Mouse (Mus musculus) heart, adult 8-10 months (tissue): ENCODE measurements around the gene Gm20518. TPM values are rescaled to one million over a fixed set of nuclear protein-coding genes. Genes with fewer than 3 reads are reported as not detected.

Source experiments
- DNase-seq: peaks from one replicate; pipeline ENCODE4 v3.0.0; 2022; ENCODE audit warnings: low spot score
- total RNA-seq, 4 experiments: library from RNA; stranded (reverse); gene quantifications; 2 replicates each; pipeline ENCODE4 v1.2.4; 2022

Gene Gm20518
- total RNA-seq, 4 experiments from 2014 or later, result 0.13 to 0.65 (median 0.28) TPM

GRCm38 (mm10) chr16:17896091-17896490 lies 4.6 kb upstream of the Gm20518 start:
- DNase-seq, result no peak

DNA sequence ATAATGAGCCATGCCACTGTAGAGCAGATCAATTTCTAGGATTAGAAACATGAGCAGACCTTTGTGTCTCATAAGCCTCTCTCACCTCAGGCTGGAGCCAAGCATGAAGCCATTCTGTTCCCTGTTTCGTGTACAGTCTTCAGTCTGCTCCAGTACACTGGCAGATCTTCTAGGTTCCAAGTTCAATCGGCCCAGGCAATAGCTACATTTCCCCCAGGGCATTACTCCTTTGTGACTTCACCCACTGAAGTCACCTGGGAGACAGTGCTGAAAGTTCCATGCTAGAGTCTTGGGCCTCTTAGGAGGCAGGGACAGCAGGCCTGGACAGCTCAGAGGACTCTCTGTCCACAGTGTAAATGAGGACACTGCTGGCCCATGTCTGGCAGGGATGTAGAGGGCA lies 2.5 kb upstream of the Gm20518 start, which contains the start of gene Tssk1:
Gene Tssk1 (plus strand): TSS at position 301 of the 400 bp plus-strand sequence.
- DNase-seq, result no peak

DNA sequence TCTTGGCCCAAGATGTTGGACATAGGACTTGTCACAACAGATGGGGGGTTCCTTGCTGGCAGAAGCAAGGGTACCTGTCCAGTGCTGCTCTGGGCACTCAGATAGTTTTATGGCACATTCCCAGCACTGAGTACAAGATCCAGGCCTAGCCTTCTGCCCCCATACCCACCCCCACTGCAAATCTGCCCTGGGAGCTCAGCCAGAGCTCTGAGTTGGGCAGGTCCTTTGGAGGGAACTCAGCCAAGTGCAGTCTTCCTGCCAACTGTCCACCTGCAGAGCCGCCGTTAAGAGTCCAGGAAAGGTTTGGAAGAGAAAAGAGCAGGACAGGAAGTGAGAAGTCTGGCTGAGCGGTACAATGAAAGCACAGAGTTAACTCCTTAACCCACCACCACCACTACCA lies 1.1 kb upstream of the Gm20518 start:
- DNase-seq, result peak; percentile 35

DNA sequence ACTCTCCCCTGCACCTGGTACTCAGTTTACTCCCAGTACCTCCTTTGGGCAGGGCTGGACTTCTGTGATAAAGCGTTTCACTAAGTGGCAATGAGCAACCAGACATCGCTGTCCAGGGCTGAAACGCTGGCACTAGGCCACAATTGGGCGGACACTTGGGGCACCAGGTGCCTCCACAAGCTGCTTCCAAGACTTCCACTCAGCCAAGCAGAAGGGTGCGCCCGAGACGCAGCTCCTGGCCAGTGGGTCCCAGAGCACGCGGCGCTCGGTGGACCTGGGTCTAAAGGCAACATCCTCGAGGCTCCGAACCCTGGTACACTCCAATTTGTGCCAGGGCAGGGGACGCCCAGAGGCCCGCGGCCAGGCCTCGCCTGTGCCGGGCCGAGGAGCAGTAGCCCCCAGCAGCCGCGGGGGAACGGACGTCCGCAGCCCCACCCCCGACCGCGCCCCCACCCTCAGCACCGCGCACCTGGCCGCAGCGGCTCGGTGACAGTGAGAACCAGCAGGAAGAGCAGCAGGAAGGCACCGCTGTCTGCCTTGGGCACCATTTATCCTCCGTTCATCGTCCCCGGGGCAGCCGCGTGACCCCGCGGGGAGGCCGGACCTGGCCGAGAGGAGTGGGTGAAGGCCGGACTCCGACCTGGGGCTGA lies 429 bp downstream of the Gm20518 start:
- DNase-seq, result peak; percentile 36

DNA sequence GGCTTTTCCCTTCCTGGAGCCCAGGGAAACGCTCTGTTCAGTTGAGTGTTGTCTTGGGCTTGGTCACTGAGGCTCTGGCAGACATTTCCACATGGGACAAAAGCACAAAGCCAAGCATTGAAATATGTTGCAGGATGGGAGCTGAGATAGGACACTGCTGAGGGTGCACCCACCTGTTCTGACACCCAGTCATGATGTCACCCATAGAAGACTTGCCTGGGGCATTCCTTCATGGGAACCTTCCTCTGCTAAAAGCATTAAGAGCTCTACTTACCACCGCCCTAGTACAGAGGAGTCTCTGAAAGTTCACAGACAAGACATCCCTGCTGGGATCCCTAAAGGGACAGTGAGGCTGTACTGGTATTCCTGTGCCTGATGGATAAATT lies 1.1 kb downstream of the Gm20518 start:
- no peak for DNase-seq

GRCm38 (mm10) chr16:17889689-17890341 lies 1.7 kb downstream of the Gm20518 start:
- DNase-seq, result no peak

GRCm38 (mm10) chr16:17884116-17884515 lies 7.4 kb downstream of the Gm20518 start:
- no peak for DNase-seq

DNA sequence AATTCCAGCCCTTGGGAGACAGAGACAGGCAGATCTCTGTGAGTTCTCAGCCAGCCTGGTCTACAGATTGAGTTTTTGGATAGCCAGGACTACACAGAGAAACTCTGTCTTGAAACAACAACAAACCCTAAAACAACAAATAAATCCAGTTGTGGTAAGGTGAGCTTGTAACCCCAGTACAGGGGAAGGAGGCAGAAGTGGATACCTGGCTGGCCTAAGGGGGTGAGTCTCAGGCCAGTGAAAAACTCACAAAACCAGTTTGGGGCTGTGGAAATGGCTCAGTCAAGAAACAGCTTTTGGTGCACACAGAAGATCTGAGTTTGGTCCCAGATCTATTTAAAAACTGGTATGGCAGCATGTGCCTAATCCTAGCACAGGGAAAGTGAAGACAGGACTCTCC lies 9.3 kb downstream of the Gm20518 start:
- DNase-seq, result no peak

DNA sequence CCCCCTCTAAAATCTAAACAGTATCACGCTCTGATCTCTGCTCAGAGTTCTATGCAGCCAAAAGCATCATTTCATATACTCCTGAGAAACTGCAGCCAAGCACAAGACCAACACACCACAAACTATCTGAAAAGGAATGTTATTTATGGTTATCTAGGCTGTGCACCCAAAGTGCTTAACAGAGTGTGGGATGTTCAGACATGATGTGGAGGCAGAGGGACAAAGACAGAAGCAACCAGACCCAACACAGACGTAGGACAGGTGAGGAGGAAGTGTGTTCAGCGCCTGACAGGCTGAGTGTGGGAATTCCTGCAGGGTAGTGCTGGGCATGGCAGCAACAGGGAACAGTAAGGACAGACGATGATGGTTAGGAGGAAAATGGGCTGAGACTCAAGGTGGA lies 11.9 kb downstream of the Gm20518 start:
- DNase-seq, result no peak

DNA sequence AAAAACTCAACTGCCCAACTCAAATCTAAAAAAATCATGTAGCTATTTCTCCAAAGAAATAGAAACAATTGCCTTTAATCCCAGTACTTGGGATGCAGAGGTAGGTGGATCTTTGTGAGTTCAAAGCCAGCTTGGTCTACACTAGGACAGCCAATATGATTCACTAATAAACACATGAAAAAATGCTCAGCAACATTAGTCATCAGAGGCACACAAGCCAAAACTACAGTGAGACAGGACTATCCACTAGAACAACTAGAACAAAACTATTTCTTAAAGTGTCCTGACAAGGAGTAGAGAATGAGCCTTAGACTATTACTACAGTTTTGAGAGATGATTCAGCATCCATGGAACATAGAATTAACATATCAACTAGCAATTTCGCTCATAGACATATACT lies 15.4 kb downstream of the Gm20518 start:
- DNase-seq, result no peak

GRCm38 (mm10) chr16:17875174-17875573 lies 16.3 kb downstream of the Gm20518 start:
- no peak for DNase-seq

DNA sequence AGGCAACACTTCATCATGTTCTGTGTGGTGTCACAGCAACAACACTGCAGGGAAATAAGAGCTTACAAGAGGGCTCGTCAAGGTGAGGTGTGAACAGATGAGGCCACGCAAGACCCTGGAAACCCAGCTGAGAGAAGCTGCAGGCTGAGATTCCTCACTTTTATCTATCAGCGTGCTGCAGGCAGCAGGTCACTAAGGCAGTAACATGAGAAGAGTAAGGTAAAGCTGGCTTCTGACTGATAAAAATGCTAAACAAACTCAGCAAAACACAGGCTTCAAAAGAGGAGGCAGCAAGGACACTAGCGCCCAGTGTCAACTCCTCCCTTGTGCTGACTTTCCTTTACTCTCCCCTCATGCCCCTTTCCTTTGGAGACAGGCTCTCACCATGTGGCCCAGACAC lies 18.5 kb downstream of the Gm20518 start:
- no peak for DNase-seq

- no peak for DNase-seq
Observed at GRCm38 (mm10) chr16:17871248-17871647, 20.2 kb downstream of the Gm20518 start.

DNA sequence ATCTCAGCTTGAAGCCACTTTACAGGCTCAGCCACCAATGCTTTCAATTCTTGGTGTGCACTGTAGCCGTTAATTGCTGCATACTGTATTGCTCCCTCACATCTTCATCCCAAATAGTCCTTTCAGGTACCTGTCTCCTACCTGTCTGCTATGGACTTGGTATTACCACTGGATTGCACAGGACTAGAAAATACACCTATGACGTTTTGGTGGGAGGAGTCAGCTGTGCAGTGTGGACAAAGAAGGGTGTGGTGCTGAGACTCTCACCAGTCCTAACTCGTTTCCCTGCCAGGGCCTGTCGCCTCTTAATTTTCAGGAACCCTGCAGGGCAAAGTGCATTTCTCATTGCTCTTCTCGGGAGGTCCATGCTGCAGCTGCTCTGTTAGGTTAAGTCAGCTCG lies 25.7 kb downstream of the Gm20518 start:
- DNase-seq, result no peak

DNA sequence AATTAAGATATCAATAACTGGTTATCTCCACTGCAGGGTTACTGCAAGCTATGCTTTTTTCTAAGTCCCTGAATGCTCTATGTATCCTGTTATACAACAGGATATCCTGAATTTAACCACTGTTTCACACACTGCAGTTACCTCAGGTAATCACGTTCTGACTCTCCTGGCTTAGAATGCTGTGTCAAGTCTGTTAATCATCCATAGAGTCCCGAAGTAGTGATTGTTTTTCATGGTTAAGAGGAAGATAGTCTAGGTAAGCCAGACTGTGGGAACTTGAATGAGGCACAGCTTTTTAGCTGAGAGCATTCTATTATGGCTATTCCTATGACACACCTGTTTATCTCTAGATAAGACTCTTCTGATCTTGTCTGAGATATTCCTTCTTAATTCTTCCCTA lies 26.2 kb downstream of the Gm20518 start:
- no peak for DNase-seq

DNA sequence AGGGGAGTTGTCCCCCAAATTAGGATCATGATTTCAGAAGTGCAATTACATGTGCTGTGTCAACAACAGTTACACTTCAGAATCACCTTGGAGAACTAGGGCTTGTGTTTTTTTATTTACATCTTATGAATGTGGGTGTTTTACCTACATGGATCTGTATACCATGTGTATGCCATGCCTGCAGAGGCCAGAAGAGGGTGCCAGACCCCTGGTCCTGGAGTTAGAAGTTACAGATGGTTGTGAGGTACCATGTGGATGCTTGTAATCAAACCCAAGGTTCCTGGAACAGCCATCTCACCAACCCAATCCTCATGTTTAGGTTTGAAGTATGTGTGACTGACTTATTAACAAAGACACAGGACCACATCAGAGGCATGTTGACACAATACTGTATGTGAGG lies 32.9 kb downstream of the Gm20518 start:
- DNase-seq, result no peak

- no peak for DNase-seq
Observed at GRCm38 (mm10) chr16:17857157-17857556, 34.3 kb downstream of the Gm20518 start.

- no peak for DNase-seq
Observed at GRCm38 (mm10) chr16:17853263-17853662, 38.2 kb downstream of the Gm20518 start.

DNA sequence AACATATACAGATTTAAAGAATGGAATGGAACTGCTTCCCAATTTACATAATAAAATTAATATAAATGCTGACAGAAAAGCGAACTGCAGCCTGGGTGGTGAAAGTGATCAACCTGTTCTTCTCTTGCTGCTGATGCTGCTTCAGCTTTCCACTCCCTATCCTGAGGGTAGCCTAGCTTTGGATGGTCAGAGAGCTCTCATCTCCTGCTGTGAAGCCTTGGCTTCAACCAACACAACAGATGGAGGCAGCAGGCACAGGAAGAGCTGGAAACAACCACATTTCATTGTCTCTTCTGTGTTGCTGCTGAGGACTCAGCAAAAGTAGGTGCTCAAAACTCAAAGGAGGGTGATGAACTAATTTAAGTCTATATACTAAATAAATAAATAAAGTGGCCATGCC lies 39.6 kb downstream of the Gm20518 start:
- DNase-seq, result no peak

GRCm38 (mm10) chr16:17851331-17851730 lies 40.1 kb downstream of the Gm20518 start:
- DNase-seq, result no peak

DNA sequence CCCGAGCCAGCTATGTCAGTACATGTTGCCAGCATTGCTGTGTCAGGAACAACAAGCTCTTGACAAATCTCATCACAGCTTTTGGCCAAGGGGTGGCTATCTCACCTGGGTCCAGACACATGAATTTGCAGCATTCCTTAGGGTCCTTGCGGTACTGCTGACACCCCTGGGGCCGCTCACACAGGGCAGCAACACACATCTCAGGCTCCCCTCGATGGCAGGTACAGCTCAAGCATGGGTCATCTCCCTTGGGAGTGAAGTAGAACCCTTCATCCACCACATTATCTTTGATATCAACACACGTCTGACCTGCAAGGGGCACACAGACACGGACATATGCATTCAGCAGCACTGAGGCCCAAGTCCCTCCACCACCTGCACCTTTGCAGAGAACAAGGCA lies 42.0 kb downstream of the Gm20518 start:
- no peak for DNase-seq

DNA sequence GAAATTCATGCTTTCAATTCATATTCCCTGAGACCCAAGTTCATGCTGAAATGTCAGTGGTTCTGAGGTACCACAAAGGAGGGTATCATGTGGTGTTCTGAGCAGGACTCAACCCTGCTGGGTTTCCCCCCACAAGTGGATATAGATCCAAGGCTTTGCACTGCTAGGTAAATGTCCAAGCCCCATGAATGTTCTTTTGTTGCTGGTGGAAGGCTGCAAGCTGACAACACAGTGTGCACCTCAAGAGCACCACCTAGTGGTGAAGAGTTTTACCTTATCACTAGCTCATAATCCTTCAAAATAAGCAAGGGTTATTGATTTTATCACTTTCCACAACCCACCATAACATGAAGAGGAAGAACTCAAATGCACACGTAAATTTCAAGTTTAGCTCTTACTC lies 42.5 kb downstream of the Gm20518 start:
- DNase-seq, result peak; percentile 55

- DNase-seq, result no peak
Observed at GRCm38 (mm10) chr16:17848431-17848830, 43.0 kb downstream of the Gm20518 start.
